Mouse (Mus musculus): Measurements from ENCODE around the gene Zfp108. TPM values are rescaled to one million over a fixed set of nuclear protein-coding genes. Genes with fewer than 3 reads are reported as not detected.
A peak's percentile ranks its signal among the peaks of the same experiment; 100 is the strongest.

Zfp108 gene
- 4.6 TPM for polyA plus RNA-seq (2021)

DNA sequence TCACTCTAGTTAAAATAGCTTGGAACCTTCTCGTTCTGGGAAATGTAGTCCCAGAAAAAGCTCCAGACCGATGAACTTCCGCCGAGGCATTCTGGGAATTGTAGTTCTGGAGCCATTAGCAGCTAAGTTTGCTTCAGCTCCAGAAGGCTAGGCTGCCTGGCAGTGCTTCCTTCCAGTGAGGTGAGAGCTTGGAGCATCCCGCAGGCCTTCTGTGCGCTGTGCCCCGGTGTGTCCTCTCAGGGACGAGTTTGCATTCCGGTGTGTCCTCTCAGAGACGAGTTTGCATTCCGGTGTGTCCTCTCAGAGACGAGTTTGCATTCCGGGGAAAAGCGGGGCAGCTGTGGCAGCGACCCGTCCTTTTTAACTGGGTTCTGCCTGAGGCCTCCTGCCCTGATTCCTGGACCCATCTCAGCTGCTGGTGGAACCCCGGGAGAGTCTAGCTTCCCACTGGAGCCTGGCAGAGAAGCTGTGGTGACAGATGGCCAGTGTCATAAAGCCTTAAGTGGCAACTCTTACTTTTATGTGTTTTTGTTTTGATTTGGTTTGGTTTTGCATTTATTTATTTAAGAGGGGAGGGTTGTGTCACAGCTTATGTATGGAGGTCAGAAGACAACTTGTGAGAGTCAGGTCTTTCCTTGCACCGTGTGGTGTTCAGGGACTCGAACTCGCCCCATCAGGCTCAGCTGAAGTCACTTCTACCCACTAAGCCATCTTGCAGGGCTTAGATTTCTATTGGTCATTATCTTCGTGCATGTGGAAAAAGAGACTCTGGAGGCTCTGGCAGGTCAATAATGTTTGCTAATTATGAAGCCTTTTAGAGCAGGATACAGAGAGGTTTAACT is at the start of gene Zfp108:
Gene Zfp108, plus strand, starts transcription at position 162 of the 842 bp plus-strand sequence.
- no peaks in the 10 kb centered on the region for H3K27me3 ChIP-seq
- POLR2A ChIA-PET: interaction anchor here (0.6 to 0.7 kb wide), 2 partner anchors 15 to 48 kb away, joined by 3 read pairs; no protein-coding TSS in a partner anchor
- TF ChIP-seq CTCF (IDR thresholded peaks at IDR 0.05): no peak
- DNase-seq (ENCODE audit: low read depth, low spot score) (peak; percentile 34), ATAC-seq (peak; percentile 95)
- CTCF ChIA-PET: interaction anchor here (0.6 to 1.6 kb wide), 8 partner anchors 9 to 33 kb away, joined by 3 to 5 read pairs (median 3); partner anchors contain the start of gene Zfp93
- in situ Hi-C loops (cut with MboI; ENCODE audit: low pct_unique_long_range_greater_than_20kb): no loop called here

GRCm38 (mm10) chr7:24207488-24208261 is 46.9 kb upstream of the Zfp108 start:
- H3K27me3 ChIP-seq: peaks cover 7% of the 10 kb centered on the region
- POLR2A ChIA-PET: interaction anchor here (0.5 kb wide), 1 partner anchor 52 kb away, joined by 3 read pairs; no protein-coding TSS in a partner anchor
- no peak for TF ChIP-seq CTCF (IDR thresholded peaks at IDR 0.05)
- in situ Hi-C loops (cut with MboI; ENCODE audit: low pct_unique_long_range_greater_than_20kb): no loop called here
- DNase-seq (ENCODE audit: low read depth, low spot score) (peak; percentile 47), ATAC-seq (peak; percentile 95)
- CTCF ChIA-PET: no interaction called here

GRCm38 (mm10) chr7:24208282-24208886 is 46.2 kb upstream of the Zfp108 start:
- ATAC-seq (no peak), DNase-seq (ENCODE audit: low read depth, low spot score) (no peak)
- ChIA-PET POLR2A (interaction anchor here (0.5 kb wide), 1 partner anchor 51 kb away, joined by 3 read pairs; no protein-coding TSS in a partner anchor), CTCF (interaction anchor here (0.8 kb wide), 1 partner anchor 17 kb away, joined by 3 read pairs; no protein-coding TSS in a partner anchor)
- no peak for TF ChIP-seq CTCF (IDR thresholded peaks at IDR 0.05)
- H3K27me3 ChIP-seq: peaks cover 12% of the 10 kb centered on the region
- in situ Hi-C loops (cut with MboI; ENCODE audit: low pct_unique_long_range_greater_than_20kb): no loop called here

- CTCF ChIA-PET: interaction anchor here (0.8 kb wide), 1 partner anchor 11 kb away, joined by 3 read pairs; no protein-coding TSS in a partner anchor
- peaks cover 12% of the 10 kb centered on the region for H3K27me3 ChIP-seq
- TF ChIP-seq CTCF (IDR thresholded peaks at IDR 0.05): no peak
- ATAC-seq: no peak
- in situ Hi-C loops (cut with MboI; ENCODE audit: low pct_unique_long_range_greater_than_20kb): no loop called here
- POLR2A ChIA-PET: no interaction called here
- no peak for DNase-seq (ENCODE audit: low read depth, low spot score)
Observed at GRCm38 (mm10) chr7:24210296-24210695, 44.3 kb upstream of the Zfp108 start.

DNA sequence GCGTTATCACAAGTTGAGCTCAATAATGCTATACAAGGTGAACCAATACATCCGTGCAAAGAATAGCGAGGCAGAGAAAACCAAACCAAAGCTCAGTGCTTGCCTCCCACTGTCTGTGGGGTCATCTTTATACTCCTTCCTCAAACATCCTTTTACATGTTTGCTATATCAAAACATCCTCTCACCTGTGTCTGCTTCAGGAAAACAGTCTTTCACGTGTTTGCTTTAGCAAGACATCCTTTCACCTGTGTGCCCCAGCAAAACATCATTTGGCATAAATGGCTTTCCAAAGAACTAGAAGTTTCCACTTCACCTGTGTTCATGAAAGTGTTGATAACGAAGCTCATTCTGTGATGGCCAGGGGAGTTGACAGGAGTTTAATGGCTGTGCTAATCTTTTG is 43.3 kb upstream of the Zfp108 start, which contains the start of gene Zfp111:
Gene Zfp111, minus strand, starts transcription at position 101 of the 400 bp plus-strand sequence.
- ChIA-PET POLR2A (no interaction called here), CTCF (interaction anchor here (0.7 to 0.8 kb wide), 2 partner anchors 10 to 11 kb away, joined by 3 read pairs; no protein-coding TSS in a partner anchor)
- H3K27me3 ChIP-seq: peaks cover 14% of the 10 kb centered on the region
- DNase-seq (ENCODE audit: low read depth, low spot score) (no peak), ATAC-seq (no peak)
- in situ Hi-C loops (cut with MboI; ENCODE audit: low pct_unique_long_range_greater_than_20kb): no loop called here
- TF ChIP-seq CTCF (IDR thresholded peaks at IDR 0.05): no peak

DNA sequence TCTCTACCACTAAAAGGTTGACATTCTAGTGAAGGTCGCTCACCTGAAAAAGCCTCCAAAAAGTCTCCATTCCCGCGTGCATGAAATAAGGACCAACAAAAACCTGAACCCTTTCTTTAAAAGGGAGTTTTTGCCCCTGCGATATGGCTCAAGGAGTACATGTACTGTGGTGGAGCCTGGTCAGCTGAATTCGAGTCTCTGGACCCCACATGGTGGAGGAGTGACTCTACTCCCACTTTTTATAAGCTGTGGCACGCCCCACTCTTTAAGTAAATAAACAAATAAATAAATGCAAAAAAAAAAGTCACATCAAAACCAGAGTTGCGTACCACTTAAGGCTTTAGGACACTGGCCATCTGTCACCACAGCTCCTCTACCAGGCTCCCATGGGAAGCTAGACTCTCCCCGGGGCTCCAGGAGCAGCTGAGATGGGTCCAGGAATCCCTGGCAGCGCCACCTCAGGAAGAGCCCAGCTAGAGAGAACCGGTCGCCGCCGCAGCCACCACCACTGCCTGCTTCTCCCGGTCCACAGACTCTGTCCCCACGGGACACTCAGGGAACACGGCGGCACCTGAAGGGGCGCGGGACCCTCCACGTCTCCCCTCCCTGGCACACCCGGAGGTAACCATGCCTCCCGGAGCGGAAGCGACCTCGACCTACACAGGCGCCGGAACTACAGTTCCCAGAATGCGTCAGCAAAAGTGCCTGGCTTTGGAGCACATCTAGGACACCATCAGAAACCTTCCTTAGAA is 17.4 kb upstream of the Zfp108 start, which contains the start of gene Zfp109:
Gene Zfp109, minus strand, starts transcription at position 521 of the 752 bp plus-strand sequence.
- no peak for TF ChIP-seq CTCF (IDR thresholded peaks at IDR 0.05)
- CTCF ChIA-PET: interaction anchor here (0.9 to 1.3 kb wide), 2 partner anchors 12 to 15 kb away, joined by 3 to 4 read pairs; no protein-coding TSS in a partner anchor
- ATAC-seq (peak; percentile 92), DNase-seq (ENCODE audit: low read depth, low spot score) (peak; percentile 13)
- POLR2A ChIA-PET: no interaction called here
- peaks cover 17% of the 10 kb centered on the region for H3K27me3 ChIP-seq
- in situ Hi-C loops (cut with MboI; ENCODE audit: low pct_unique_long_range_greater_than_20kb): no loop called here

- in situ Hi-C loops (cut with MboI; ENCODE audit: low pct_unique_long_range_greater_than_20kb): no loop called here
- no peak for TF ChIP-seq CTCF (IDR thresholded peaks at IDR 0.05)
- peak; percentile 6 for ATAC-seq
- ChIA-PET CTCF (interaction anchor here (0.9 to 1.6 kb wide), 6 partner anchors 13 to 34 kb away, joined by 3 to 5 read pairs (median 3); partner anchors contain the start of gene Zfp93), POLR2A (interaction anchor here (0.7 kb wide), 1 partner anchor 16 kb away, joined by 3 read pairs; no protein-coding TSS in a partner anchor)
- no peaks in the 10 kb centered on the region for H3K27me3 ChIP-seq
- DNase-seq (ENCODE audit: low read depth, low spot score): no peak
Observed at GRCm38 (mm10) chr7:24253779-24254615, 597 bp upstream of the Zfp108 start.

- ATAC-seq (no peak), DNase-seq (ENCODE audit: low read depth, low spot score) (no peak)
- no peak for TF ChIP-seq CTCF (IDR thresholded peaks at IDR 0.05)
- no peaks in the 10 kb centered on the region for H3K27me3 ChIP-seq
- in situ Hi-C loops (cut with MboI; ENCODE audit: low pct_unique_long_range_greater_than_20kb): no loop called here
- POLR2A ChIA-PET: interaction anchor here (0.7 kb wide), 1 partner anchor 51 kb away, joined by 3 read pairs; no protein-coding TSS in a partner anchor
- CTCF ChIA-PET: no interaction called here
Observed at GRCm38 (mm10) chr7:24259306-24259999, 4.9 kb downstream of the Zfp108 start.

All from Patski (cell line).